In genomic region chr1:37954786-37955185, GRCm38 (mm10) we compare ENCODE assay signal across 32 mouse cellular contexts. TPM values are rescaled to one million over a fixed set of nuclear protein-coding genes. Genes with fewer than 3 reads are reported as not detected.
"Had no signal": no experiment of that assay in that cellular context is flagged by ENCODE, and none has a peak within 500 bp of the region (broad histone marks: within the 10 kb centered on the region; RNA-seq: fewer than 3 reads in every experiment).

No protein-coding gene starts in this region.

- ATAC-seq: midbrain, embryonic 13.5 days; midbrain, embryonic 16.5 days had no signal

- DNase-seq: kidney, postnatal 25 days; layer of hippocampus, postnatal 36 days; liver, embryonic 13.5 days; lung, adult 2 months; retina, postnatal 1 day; right cerebral cortex, postnatal 25 days; thymus, adult 2 months; thymus, postnatal 14 days; thymus, postnatal 4 days had no signal

RNA-seq across cellular contexts. Expression of gene Lyg1, which starts 2.8 kb away (rescaled TPM):
- total RNA-seq: layer of hippocampus, adult 2 months; layer of hippocampus, postnatal 10 days; layer of hippocampus, postnatal 36 days; left cerebral cortex, adult 2 months; left cerebral cortex, postnatal 10 days; left cerebral cortex, postnatal 36 days; liver, adult 2 months; monocyte, adult 5-6 weeks; neutrophil, adult 5-6 weeks had no signal
- polyA plus RNA-seq: kidney, embryonic 14.5 days; kidney, postnatal 0 days; large intestine, adult 2 months; limb, embryonic 11.5 days; limb, embryonic 14.5 days; liver, adult 2 months; liver, embryonic 13.5 days; liver, embryonic 16.5 days; lung, embryonic 16.5 days; midbrain, embryonic 10.5 days; midbrain, embryonic 13.5 days; midbrain, embryonic 16.5 days; myocyte; neural tube, embryonic 13.5 days; small intestine, adult 2 months; spleen, adult 2 months; stomach, embryonic 16.5 days; thymus, adult 2 months had no signal

RNA-seq across cellular contexts. Expression of gene Lyg2, which starts 38.5 kb away (rescaled TPM):
- total RNA-seq: layer of hippocampus, adult 2 months; layer of hippocampus, postnatal 10 days; layer of hippocampus, postnatal 36 days; left cerebral cortex, adult 2 months; left cerebral cortex, postnatal 10 days; left cerebral cortex, postnatal 36 days; liver, adult 2 months; monocyte, adult 5-6 weeks; neutrophil, adult 5-6 weeks had no signal
- polyA plus RNA-seq: kidney, embryonic 14.5 days; kidney, postnatal 0 days; large intestine, adult 2 months; limb, embryonic 11.5 days; limb, embryonic 14.5 days; liver, adult 2 months; liver, embryonic 13.5 days; liver, embryonic 16.5 days; lung, adult 2 months; lung, embryonic 16.5 days; midbrain, embryonic 10.5 days; midbrain, embryonic 13.5 days; midbrain, embryonic 16.5 days; myocyte; neural tube, embryonic 13.5 days; small intestine, adult 2 months; spleen, adult 2 months; stomach, embryonic 16.5 days had no signal
